Mouse (Mus musculus): ENCODE results near the gene Fgfr2. TPM values are rescaled to one million over a fixed set of nuclear protein-coding genes. Genes with fewer than 3 reads are reported as not detected.

Gene Fgfr2
- polyA plus RNA-seq, 1 experiment from 2014 or later: 11.4 TPM

DNA sequence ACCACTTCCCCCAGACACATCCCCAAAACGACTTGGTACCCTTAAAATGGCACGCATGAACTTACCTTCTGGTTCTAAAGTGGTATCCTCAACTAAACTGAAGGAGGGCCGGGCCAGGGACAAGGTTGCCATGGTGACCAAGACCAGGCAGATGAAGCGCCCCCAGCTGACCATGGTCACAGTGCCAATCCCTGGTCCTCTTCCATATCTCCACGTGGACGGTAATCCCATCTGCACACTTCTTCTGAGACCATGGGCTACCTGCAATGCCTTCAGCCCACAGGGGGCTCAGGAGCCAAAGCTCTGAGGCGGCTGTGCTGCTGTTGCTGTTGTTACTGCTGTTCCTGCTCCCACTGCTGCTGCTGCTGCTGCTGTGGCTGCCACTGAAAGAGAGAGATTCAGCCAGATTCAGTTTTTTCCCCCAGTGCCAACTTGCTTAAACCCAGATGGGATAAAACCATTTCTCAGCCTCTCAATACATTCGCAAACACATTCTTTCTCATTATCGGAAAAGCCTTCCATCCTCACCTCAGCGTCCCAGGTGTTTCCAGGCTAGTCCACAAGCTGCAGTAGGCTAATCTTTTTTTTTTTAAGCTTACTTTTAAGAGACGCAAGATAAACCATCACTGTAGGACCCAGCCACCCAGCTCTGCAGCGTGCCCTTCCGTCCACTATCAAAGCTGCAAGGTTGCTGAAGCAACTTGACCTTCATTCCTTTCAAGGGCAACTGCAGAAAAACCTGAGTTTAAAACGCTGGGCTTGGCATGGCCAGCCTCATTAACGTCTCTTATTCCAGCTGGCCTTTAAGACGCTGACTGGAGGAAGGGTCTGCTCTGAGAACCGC lies 2861.2 kb downstream of the Fgfr2 start:
- no peak overlapping the region for H3K9ac ChIP-seq (ENCODE audit: low read depth, low read length)
- peaks cover 32% of the 10 kb centered on the region for H3K27me3 ChIP-seq (ENCODE audit: control insufficient read depth, insufficient read depth, low read depth, low read length)
- H3K9me3 ChIP-seq (replicated peaks; ENCODE audit: control insufficient read depth, low read length): no peaks in the 10 kb centered on the region
- ATAC-seq (ENCODE audit: low read depth): no peak
- no peaks in the 10 kb centered on the region; the same call in 1 of the 2 replicates for H3K4me1 ChIP-seq (ENCODE audit: control insufficient read depth, low read depth, low read length)
- H3K36me3 ChIP-seq (ENCODE audit: control insufficient read depth, insufficient read depth): no peaks in the 10 kb centered on the region
- 36% methylated on average over 17 of the region's 17 CpGs for WGBS (ENCODE audit: insufficient replicate concordance)
- H3K27ac ChIP-seq (ENCODE audit: low read length): no peak overlapping the region
- H3K4me2 ChIP-seq (ENCODE audit: low read depth, low read length): no peak overlapping the region
- no peak overlapping the region for H3K4me3 ChIP-seq (ENCODE audit: low read depth, low read length)

DNA sequence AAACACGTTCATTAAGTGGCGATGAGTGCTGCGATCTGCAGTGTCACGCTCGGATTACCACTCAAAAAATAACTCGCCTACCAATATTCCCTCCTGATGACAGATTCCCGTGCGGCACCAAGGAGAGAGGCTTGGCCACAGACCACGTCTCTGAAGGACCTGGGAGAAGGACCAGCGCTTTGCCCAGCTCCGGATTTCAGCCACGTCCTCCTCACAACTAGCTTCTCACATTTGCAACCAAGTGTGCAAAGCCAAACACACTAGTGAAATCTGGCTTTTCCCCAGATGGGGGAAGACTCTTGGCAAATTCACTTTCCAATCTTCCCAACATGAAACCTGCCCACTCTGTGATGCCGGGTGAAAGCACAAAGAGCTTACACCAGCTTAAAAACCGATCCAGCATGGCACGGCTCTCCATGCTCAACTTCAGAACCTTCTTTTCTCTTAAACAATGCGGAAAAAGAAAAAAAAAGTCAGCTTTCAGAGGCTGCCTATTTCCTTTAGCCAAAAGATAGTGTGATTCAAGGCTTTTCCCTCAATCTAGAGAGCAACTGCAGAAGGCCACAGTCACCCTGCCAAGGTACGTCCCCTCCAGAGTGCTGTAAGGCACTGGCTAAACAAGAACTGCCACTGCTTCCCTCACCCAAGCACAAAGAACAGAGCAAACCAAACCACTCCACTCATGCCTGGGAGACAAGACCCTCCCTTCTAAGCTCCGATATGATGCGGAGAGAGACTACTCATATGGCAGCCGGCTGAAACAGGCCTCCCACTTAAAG lies 2862.1 kb downstream of the Fgfr2 start:
- WGBS (ENCODE audit: insufficient replicate concordance): 71% methylated on average over 20 of the region's 20 CpGs
- Histone ChIP-seq H3K4me3 (ENCODE audit: low read depth, low read length) (no peak overlapping the region), H3K4me2 (ENCODE audit: low read depth, low read length) (no peak overlapping the region), H3K9me3 (replicated peaks; ENCODE audit: control insufficient read depth, low read length) (no peaks in the 10 kb centered on the region), H3K27me3 (ENCODE audit: control insufficient read depth, insufficient read depth, low read depth, low read length) (peaks cover 24% of the 10 kb centered on the region), H3K36me3 (ENCODE audit: control insufficient read depth, insufficient read depth) (no peaks in the 10 kb centered on the region), H3K4me1 (ENCODE audit: control insufficient read depth, low read depth, low read length) (no peaks in the 10 kb centered on the region; the same call in 1 of the 2 replicates), H3K27ac (ENCODE audit: low read length) (no peak overlapping the region), H3K9ac (ENCODE audit: low read depth, low read length) (no peak overlapping the region)
- no peak for ATAC-seq (ENCODE audit: low read depth)

DNA sequence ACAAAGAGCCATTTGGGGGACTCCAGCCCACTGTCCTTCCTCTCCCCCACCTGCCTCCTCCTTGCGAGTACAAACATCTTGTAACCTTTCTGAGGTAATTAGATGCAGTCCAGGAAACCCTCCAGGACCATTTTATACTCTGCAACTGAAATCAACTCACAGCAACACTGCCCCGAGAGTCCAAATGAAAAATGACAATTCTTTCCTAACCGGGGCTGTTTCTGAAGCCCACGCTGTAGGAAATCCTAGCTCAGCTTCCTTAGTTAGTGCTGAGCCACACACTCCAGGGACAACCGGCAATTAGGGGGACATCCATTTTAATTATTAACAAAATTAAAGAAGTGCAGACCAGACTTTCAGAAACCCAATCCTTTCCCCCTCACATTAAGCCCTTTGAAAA lies 2863.1 kb downstream of the Fgfr2 start:
- 21% methylated on average over 5 of the region's 5 CpGs for WGBS (ENCODE audit: insufficient replicate concordance)
- Histone ChIP-seq H3K4me3 (ENCODE audit: low read depth, low read length) (no peak overlapping the region), H3K4me1 (ENCODE audit: control insufficient read depth, low read depth, low read length) (no peaks in the 10 kb centered on the region; the same call in 1 of the 2 replicates), H3K9me3 (replicated peaks; ENCODE audit: control insufficient read depth, low read length) (no peaks in the 10 kb centered on the region), H3K36me3 (ENCODE audit: control insufficient read depth, insufficient read depth) (no peaks in the 10 kb centered on the region), H3K27ac (ENCODE audit: low read length) (no peak overlapping the region), H3K27me3 (ENCODE audit: control insufficient read depth, insufficient read depth, low read depth, low read length) (peaks cover 13% of the 10 kb centered on the region), H3K4me2 (ENCODE audit: low read depth, low read length) (no peak overlapping the region), H3K9ac (ENCODE audit: low read depth, low read length) (no peak overlapping the region)
- ATAC-seq (ENCODE audit: low read depth): no peak

DNA sequence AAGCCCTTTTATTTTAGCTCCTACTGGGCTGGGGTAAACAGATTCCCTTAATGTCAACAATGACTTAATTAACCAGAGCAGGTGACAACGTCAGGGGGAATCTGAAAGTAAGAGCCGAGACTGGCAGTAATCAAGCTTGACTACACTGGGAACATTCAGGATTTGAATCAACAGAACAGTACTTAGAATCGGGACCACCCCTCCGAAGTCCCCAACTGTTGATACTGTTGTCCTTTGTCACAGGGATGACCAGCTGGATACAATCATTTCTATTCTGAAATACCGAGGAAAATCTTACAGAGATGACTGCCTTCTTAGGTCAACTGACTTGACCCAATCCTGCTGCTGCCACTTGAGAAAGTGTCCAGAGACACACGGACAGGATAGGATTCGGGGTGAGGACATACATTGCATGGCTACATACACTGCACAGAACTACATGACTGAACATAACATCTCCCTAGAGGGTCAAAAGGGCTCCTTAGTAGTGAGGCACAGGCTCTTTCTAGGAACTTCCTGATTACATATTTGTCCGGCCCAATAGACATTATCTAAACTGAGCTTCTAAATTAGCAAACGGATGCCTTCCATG lies 2864.3 kb downstream of the Fgfr2 start:
- no peak overlapping the region for H3K4me3 ChIP-seq (ENCODE audit: low read depth, low read length)
- H3K9ac ChIP-seq (ENCODE audit: low read depth, low read length): no peak overlapping the region
- no peak overlapping the region for H3K4me2 ChIP-seq (ENCODE audit: low read depth, low read length)
- no peaks in the 10 kb centered on the region; the same call in 1 of the 2 replicates for H3K4me1 ChIP-seq (ENCODE audit: control insufficient read depth, low read depth, low read length)
- H3K9me3 ChIP-seq (replicated peaks; ENCODE audit: control insufficient read depth, low read length): no peaks in the 10 kb centered on the region
- H3K27ac ChIP-seq (ENCODE audit: low read length): no peak overlapping the region
- ATAC-seq (ENCODE audit: low read depth): no peak
- H3K36me3 ChIP-seq (ENCODE audit: control insufficient read depth, insufficient read depth): no peaks in the 10 kb centered on the region
- WGBS (ENCODE audit: insufficient replicate concordance): 25% methylated on average over 9 of the region's 9 CpGs
- peaks cover 3% of the 10 kb centered on the region; the same call in 1 of the 2 replicates for H3K27me3 ChIP-seq (ENCODE audit: control insufficient read depth, insufficient read depth, low read depth, low read length)

DNA sequence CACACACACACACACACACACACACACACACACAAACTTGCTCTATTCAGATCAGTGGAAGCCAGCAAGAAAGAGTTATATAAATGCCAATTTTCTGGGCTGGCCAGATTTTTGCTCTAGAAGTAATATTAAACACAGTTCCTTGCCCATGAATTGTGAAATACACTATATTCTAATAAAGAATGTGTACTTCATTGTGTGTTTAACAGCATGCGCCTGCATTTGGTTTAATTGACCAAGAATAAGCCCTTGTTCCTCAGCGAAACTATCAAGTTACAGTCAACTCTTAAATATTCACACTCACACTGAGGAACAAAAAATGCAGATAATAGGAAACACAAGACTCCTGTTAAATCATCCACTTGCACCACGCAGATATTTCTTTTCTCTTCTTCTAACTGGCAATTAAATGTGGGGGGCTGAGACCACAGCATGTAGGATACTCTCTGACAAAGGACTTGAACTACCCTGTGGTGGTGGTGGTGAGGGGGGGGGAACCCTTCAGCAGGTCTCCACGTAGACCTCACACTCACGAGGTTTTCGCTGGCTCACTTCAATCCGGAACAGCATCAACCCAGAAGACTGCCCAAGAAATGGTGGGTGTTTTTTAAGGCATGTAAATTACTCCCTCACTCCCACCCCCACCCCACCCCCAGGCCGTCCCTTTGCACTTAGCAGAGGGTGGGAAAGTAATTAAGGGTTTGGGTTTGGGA lies 2865.0 kb downstream of the Fgfr2 start:
- WGBS (ENCODE audit: insufficient replicate concordance): 33% methylated on average over 8 of the region's 8 CpGs
- no peak overlapping the region for H3K4me2 ChIP-seq (ENCODE audit: low read depth, low read length)

GRCm38 (mm10) chr7:130253264-130253663 lies 2869.9 kb downstream of the Fgfr2 start:
- Histone ChIP-seq H3K36me3 (ENCODE audit: control insufficient read depth, insufficient read depth) (no peaks in the 10 kb centered on the region), H3K27me3 (ENCODE audit: control insufficient read depth, insufficient read depth, low read depth, low read length) (no peaks in the 10 kb centered on the region), H3K4me1 (ENCODE audit: control insufficient read depth, low read depth, low read length) (no peaks in the 10 kb centered on the region; the same call in 1 of the 2 replicates), H3K4me2 (ENCODE audit: low read depth, low read length) (no peak overlapping the region), H3K9ac (ENCODE audit: low read depth, low read length) (no peak overlapping the region), H3K4me3 (ENCODE audit: low read depth, low read length) (no peak overlapping the region), H3K27ac (ENCODE audit: low read length) (no peak overlapping the region), H3K9me3 (replicated peaks; ENCODE audit: control insufficient read depth, low read length) (no peaks in the 10 kb centered on the region)
- no peak for ATAC-seq (ENCODE audit: low read depth)
- WGBS (ENCODE audit: insufficient replicate concordance): 23% methylated on average over 4 of the region's 4 CpGs

More for the DNA sequence above, 2865.0 kb downstream of the Fgfr2 start:
- H3K9me3 ChIP-seq (replicated peaks; ENCODE audit: control insufficient read depth, low read length): no peaks in the 10 kb centered on the region
- peaks cover 2% of the 10 kb centered on the region; the same call in 1 of the 2 replicates for H3K27me3 ChIP-seq (ENCODE audit: control insufficient read depth, insufficient read depth, low read depth, low read length)
- H3K27ac ChIP-seq (ENCODE audit: low read length): no peak overlapping the region
- H3K9ac ChIP-seq (ENCODE audit: low read depth, low read length): no peak overlapping the region
- no peaks in the 10 kb centered on the region; the same call in 1 of the 2 replicates for H3K4me1 ChIP-seq (ENCODE audit: control insufficient read depth, low read depth, low read length)
- H3K36me3 ChIP-seq (ENCODE audit: control insufficient read depth, insufficient read depth): no peaks in the 10 kb centered on the region
- no peak for ATAC-seq (ENCODE audit: low read depth)
- no peak overlapping the region for H3K4me3 ChIP-seq (ENCODE audit: low read depth, low read length)

- no peaks in the 10 kb centered on the region for H3K36me3 ChIP-seq (ENCODE audit: control insufficient read depth, insufficient read depth)
- no peak overlapping the region for H3K4me3 ChIP-seq (ENCODE audit: low read depth, low read length)
- WGBS (ENCODE audit: insufficient replicate concordance): 59% methylated on average over 3 of the region's 3 CpGs
- no peaks in the 10 kb centered on the region for H3K27me3 ChIP-seq (ENCODE audit: control insufficient read depth, insufficient read depth, low read depth, low read length)
- no peak overlapping the region for H3K9ac ChIP-seq (ENCODE audit: low read depth, low read length)
- H3K4me1 ChIP-seq (ENCODE audit: control insufficient read depth, low read depth, low read length): no peaks in the 10 kb centered on the region; the same call in none of the 2 replicates
- no peak for ATAC-seq (ENCODE audit: low read depth)
- no peak overlapping the region for H3K4me2 ChIP-seq (ENCODE audit: low read depth, low read length)
- no peaks in the 10 kb centered on the region for H3K9me3 ChIP-seq (replicated peaks; ENCODE audit: control insufficient read depth, low read length)
- H3K27ac ChIP-seq (ENCODE audit: low read length): no peak overlapping the region
These were observed 2871.1 kb downstream of the Fgfr2 start for GRCm38 (mm10) chr7:130251936-130252523.

DNA sequence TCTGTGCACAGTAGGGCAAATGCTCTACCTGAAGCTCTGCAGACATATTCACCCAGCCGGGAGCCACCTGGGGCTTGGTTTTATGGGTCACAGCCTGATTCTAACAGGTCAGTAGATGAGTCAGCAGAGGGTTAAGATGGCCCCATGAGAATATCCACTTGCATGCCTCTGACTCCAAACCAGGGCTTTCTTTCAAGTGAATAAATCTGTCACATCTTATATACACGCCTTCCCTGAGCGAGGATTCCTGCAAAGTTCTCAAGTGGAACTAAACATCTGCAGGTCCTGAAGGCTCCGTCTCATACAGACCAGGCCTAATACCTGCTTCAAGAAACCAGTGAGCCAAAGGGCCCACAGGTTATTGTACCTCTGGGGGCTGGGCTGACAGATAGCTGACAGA lies 2872.2 kb downstream of the Fgfr2 start:
- Histone ChIP-seq H3K9ac (ENCODE audit: low read depth, low read length) (no peak overlapping the region), H3K4me3 (ENCODE audit: low read depth, low read length) (no peak overlapping the region), H3K27ac (ENCODE audit: low read length) (no peak overlapping the region), H3K27me3 (ENCODE audit: control insufficient read depth, insufficient read depth, low read depth, low read length) (no peaks in the 10 kb centered on the region), H3K4me2 (ENCODE audit: low read depth, low read length) (no peak overlapping the region), H3K36me3 (ENCODE audit: control insufficient read depth, insufficient read depth) (no peaks in the 10 kb centered on the region), H3K9me3 (replicated peaks; ENCODE audit: control insufficient read depth, low read length) (no peaks in the 10 kb centered on the region), H3K4me1 (ENCODE audit: control insufficient read depth, low read depth, low read length) (no peaks in the 10 kb centered on the region; the same call in 1 of the 2 replicates)
- no peak for ATAC-seq (ENCODE audit: low read depth)
- 61% methylated on average over 4 of the region's 4 CpGs for WGBS (ENCODE audit: insufficient replicate concordance)
